In the genomic region with DNA sequence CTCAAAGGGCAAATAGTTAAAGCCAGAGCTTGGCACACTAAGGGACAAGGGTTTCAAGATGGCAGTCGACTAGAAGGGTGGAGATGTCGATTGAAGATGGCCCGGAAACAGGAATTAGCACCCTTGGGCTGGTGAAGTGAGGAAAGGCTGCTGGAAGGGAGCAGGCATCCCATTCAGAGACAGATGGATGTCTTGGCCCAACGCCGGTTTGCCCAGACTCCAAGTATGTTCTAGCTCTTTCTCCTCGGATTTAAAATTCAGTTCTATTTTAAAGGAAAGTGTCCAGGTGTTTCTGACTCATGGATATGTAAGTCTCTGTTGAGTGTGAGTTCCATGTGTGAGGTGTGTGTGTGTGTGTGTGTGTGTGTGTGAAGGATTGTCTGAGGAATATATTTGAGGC, we compare ENCODE assay signal across 8 mouse cellular contexts. TPM values are rescaled to one million over a fixed set of nuclear protein-coding genes. Genes with fewer than 3 reads are reported as not detected.
DNase-seq lines count a peak whose midpoint lies in the region; ATAC-seq and TF ChIP-seq lines count a peak whose summit lies in the region.
"Had no signal": no experiment of that assay in that cellular context is flagged by ENCODE, and none has a peak within 500 bp of the region (broad histone marks: within the 10 kb centered on the region; RNA-seq: fewer than 3 reads in every experiment).

No protein-coding gene starts in this region.

- TF ChIP-seq CTCF in lung, adult 2 months (IDR thresholded peaks at IDR 0.05; ENCODE audit: insufficient read depth, low read length), result no peak

- no peak overlapping the region for H3K4me3 ChIP-seq in neural tube, embryonic 15.5 days (replicated peaks)
- H3K4me3 ChIP-seq in lung, adult 2 months (replicated peaks; ENCODE audit: extremely low read depth, low read depth, low read length), result no peak overlapping the region

- no peaks in the 10 kb centered on the region for H3K27me3 ChIP-seq in neural tube, embryonic 15.5 days (replicated peaks)

- H3K27ac ChIP-seq in neural tube, embryonic 15.5 days (replicated peaks), result no peak overlapping the region

- WGBS in neural tube, embryonic 15.5 days, result 91% methylated on average over 6 of the region's 6 CpGs
- 73% methylated on average over 6 of the region's 6 CpGs for WGBS in lung, adult 2 months

- H3K9ac ChIP-seq in neural tube, embryonic 15.5 days (replicated peaks), result no peak overlapping the region

- H3K9me3 ChIP-seq in neural tube, embryonic 15.5 days (replicated peaks), result no peaks in the 10 kb centered on the region

- no peaks in the 10 kb centered on the region for H3K36me3 ChIP-seq in neural tube, embryonic 15.5 days

- intact Hi-C loops in heart, postnatal 25 days (cut with DNase I), result no loop called here

- peak; percentile 73 to 75 for DNase-seq in cerebellum, adult 18-20 months
- peak; percentile 62 for DNase-seq in cerebellum, adult 8-10 months
- peak; percentile 12 for DNase-seq in heart, postnatal 25 days (ENCODE audit: low spot score)
- DNase-seq in left cerebral cortex, adult 9 months (ENCODE audit: low spot score in 2 of 2), result peak; percentile 49 to 86
- no peak for DNase-seq in lung, adult 2 months
- DNase-seq: kidney, adult 8-10 months had no signal

- 0 out of 2 replicates have a peak, but pooled peaks cover 3% of the 10 kb centered on the region for H3K4me1 ChIP-seq in neural tube, embryonic 15.5 days
- peaks cover 5% of the 10 kb centered on the region for H3K4me1 ChIP-seq in lung, adult 2 months (ENCODE audit: control insufficient read depth, insufficient read depth, low read length)

- no peak for ATAC-seq in neural tube, embryonic 15.5 days (ENCODE audit: low FRiP score)
- no peak for ATAC-seq in erythroblast, adult 5-6 weeks (replicated peaks; ENCODE audit: low FRiP score, poor library complexity, severe bottlenecking)

- H3K4me2 ChIP-seq in neural tube, embryonic 15.5 days, result no peak overlapping the region

- TF ChIP-seq POLR2A in lung, adult 2 months (IDR thresholded peaks at IDR 0.05; ENCODE audit: borderline replicate concordance, extremely low read depth, low read depth, low read length), result no peak

RNA-seq across cellular contexts. Expression of a gene that starts 53.1 kb away (rescaled TPM):
- 1 to 10 TPM; 1.0 to 1.6 TPM for total RNA-seq in heart, postnatal 25 days (2021)
- polyA plus RNA-seq in neural tube, embryonic 15.5 days (2015; fragmentation: Nextera tagmentation; extraction: Ambion mirVana), result 9.1 and 10.5 TPM in 2 replicates
- 17.8 and 27.1 TPM in 2 replicates for polyA plus RNA-seq in lung, adult 2 months (2012; rRNA removed)
- not detected in 2 replicates for total RNA-seq in erythroblast, adult 5-6 weeks (2015; ENCODE audit: low replicate concordance)
- total RNA-seq in erythroblast, adult 5-6 weeks (2017; ENCODE audit: low replicate concordance), result 0.09 and 0.14 TPM in 2 replicates
